8 mouse cellular contexts compared by ENCODE assay signal in genomic region chr17:86918786-86919185, GRCm38 (mm10). TPM values are rescaled to one million over a fixed set of nuclear protein-coding genes. Genes with fewer than 3 reads are reported as not detected.
DNase-seq lines count a peak whose midpoint lies in the region; ATAC-seq and TF ChIP-seq lines count a peak whose summit lies in the region.

No protein-coding gene starts in this region.

- H3K4me1 ChIP-seq in hindbrain, embryonic 12.5 days: peaks cover 9% of the 10 kb centered on the region; the same call in 1 of the 2 replicates

- no peak overlapping the region for H3K4me3 ChIP-seq in left cerebral cortex, adult 2 months
- H3K4me3 ChIP-seq in hindbrain, embryonic 12.5 days: no peak overlapping the region

- no peaks in the 10 kb centered on the region for H3K9me3 ChIP-seq in hindbrain, embryonic 12.5 days (replicated peaks)

- no peak overlapping the region for H3K9ac ChIP-seq in hindbrain, embryonic 12.5 days

- no peak for DNase-seq in left cerebral cortex, adult 2 months (ENCODE audit: extremely low spot score in 1 of 2, low spot score in 2 of 2)
- DNase-seq in left cerebral cortex, postnatal 4 days: no peak
- DNase-seq in R1 (ENCODE audit: low read depth, low spot score): peak; percentile 56
- DNase-seq in heart, postnatal 14 days: peak; percentile 39 to 63
- peak; percentile 67 for DNase-seq in splenic B cell, adult 2 months (ENCODE audit: low read depth, low spot score)
- DNase-seq in cerebellum, postnatal 4 days (ENCODE audit: low spot score in 2 of 2): no peak
- no peak for DNase-seq in MN1 (ENCODE audit: low spot score)

- no peaks in the 10 kb centered on the region for H3K36me3 ChIP-seq in splenic B cell, adult 2 months (ENCODE audit: control insufficient read depth, insufficient read depth, low read length, poor library complexity, severe bottlenecking)
- no peaks in the 10 kb centered on the region for H3K36me3 ChIP-seq in hindbrain, embryonic 12.5 days

- WGBS in hindbrain, embryonic 12.5 days: 82% methylated on average over 6 of the region's 6 CpGs

- H3K27me3 ChIP-seq in splenic B cell, adult 2 months (ENCODE audit: control insufficient read depth, insufficient read depth, low read length, poor library complexity, severe bottlenecking): no peaks in the 10 kb centered on the region; the same call in 1 of the 2 replicates
- H3K27me3 ChIP-seq in hindbrain, embryonic 12.5 days: no peaks in the 10 kb centered on the region

- no peak overlapping the region for H3K4me2 ChIP-seq in hindbrain, embryonic 12.5 days (replicated peaks)

- no peak overlapping the region for H3K27ac ChIP-seq in left cerebral cortex, adult 2 months
- no peak overlapping the region for H3K27ac ChIP-seq in hindbrain, embryonic 12.5 days

- TF ChIP-seq CTCF in left cerebral cortex, adult 2 months (IDR thresholded peaks at IDR 0.05): peak; percentile 75

- intact Hi-C loops in left cerebral cortex, adult 2 months (cut with DNase I): loop anchor here (2.0 kb wide), 2 partner anchors 126 to 330 kb away; no protein-coding TSS in a partner anchor
- intact Hi-C loops in left cerebral cortex, postnatal 4 days (cut with DNase I): loop anchor here (5.0 kb wide), 1 partner anchor 124 kb away; no protein-coding TSS in a partner anchor
- intact Hi-C loops in heart, postnatal 14 days (cut with DNase I): loop anchor here (2.0 kb wide), 2 partner anchors 126 to 330 kb away; no protein-coding TSS in a partner anchor

- no peak for ATAC-seq in hindbrain, embryonic 12.5 days (ENCODE audit: low FRiP score)

RNA-seq across cellular contexts. Expression of gene Tmem247, which starts 1.6 kb away (rescaled TPM):
- total RNA-seq in left cerebral cortex, adult 2 months (2021): not detected
- total RNA-seq in left cerebral cortex, postnatal 4 days (2021): not detected
- total RNA-seq in heart, postnatal 14 days (2021): not detected
- polyA plus RNA-seq in hindbrain, embryonic 12.5 days (2016; fragmentation: Nextera tagmentation; extraction: Ambion mirVana): not detected in 2 replicates

RNA-seq across cellular contexts. Expression of gene Atp6v1e2, which starts 28.9 kb away (rescaled TPM):
- total RNA-seq in left cerebral cortex, adult 2 months (2021): not detected
- not detected for total RNA-seq in left cerebral cortex, postnatal 4 days (2021)
- total RNA-seq in heart, postnatal 14 days (2021): not detected
- not detected in 2 replicates for polyA plus RNA-seq in hindbrain, embryonic 12.5 days (2016; fragmentation: Nextera tagmentation; extraction: Ambion mirVana)

RNA-seq across cellular contexts. Expression of gene Rhoq, which starts 44.1 kb away (rescaled TPM):
- 10 to 100 TPM; 35.6 to 45.0 TPM for total RNA-seq in left cerebral cortex, adult 2 months (2021)
- 10 to 100 TPM; 26.3 to 30.1 TPM for total RNA-seq in left cerebral cortex, postnatal 4 days (2021)
- total RNA-seq in heart, postnatal 14 days (2021): 100 to 1,000 TPM; 165 to 168 TPM
- 16.3 and 19.2 TPM in 2 replicates for polyA plus RNA-seq in hindbrain, embryonic 12.5 days (2016; fragmentation: Nextera tagmentation; extraction: Ambion mirVana)

Comparison
In these comparisons a context has a peak if more than half of its experiments do, and no peak if none do; other contexts are left out.
1. DNase-seq: peak in R1 (single experiment), heart, postnatal 14 days (2 of 2) and splenic B cell, adult 2 months (single experiment); none in left cerebral cortex, adult 2 months (0 of 2), left cerebral cortex, postnatal 4 days (single experiment), cerebellum, postnatal 4 days (0 of 2) and MN1 (single experiment).